Mouse (Mus musculus) neural tube, embryonic 12.5 days (tissue): ENCODE data around the gene Lonp2. TPM values are rescaled to one million over a fixed set of nuclear protein-coding genes. Genes with fewer than 3 reads are reported as not detected.

Source experiments
- ATAC-seq: fragments of 200-750 bp; cut with Nextera tagmentation; 2 replicates; pipeline ENCODE4 v1.8.0; 2017; ENCODE audit warnings: low read depth, mild to moderate bottlenecking, moderate TSS enrichment, moderate library complexity; ENCODE audit not compliant: low FRiP score
- H3K27ac ChIP-seq: fragments of 300-500 bp; sonication (generic); 2 replicates; pipeline ENCODE4 v1.5.1; 2016
- H3K27me3 ChIP-seq: fragments of 300-500 bp; sonication (generic); replicated peaks from 2 replicates; pipeline ENCODE4 v1.6.1; 2016; ENCODE audit warnings: mild to moderate bottlenecking
- H3K36me3 ChIP-seq: fragments of 300-500 bp; sonication (generic); 2 replicates; pipeline ENCODE4 v1.6.1; 2016; ENCODE audit warnings: mild to moderate bottlenecking
- H3K4me1 ChIP-seq: fragments of 300-500 bp; sonication (generic); 2 replicates; pipeline ENCODE4 v1.6.1; 2016
- H3K4me2 ChIP-seq: fragments of 300-500 bp; sonication (generic); replicated peaks from 2 replicates; pipeline ENCODE4 v1.6.1; 2016; ENCODE audit warnings: mild to moderate bottlenecking
- H3K4me3 ChIP-seq: fragments of 300-500 bp; sonication (generic); 2 replicates; pipeline ENCODE4 v1.5.1; 2016
- H3K9ac ChIP-seq: fragments of 300-500 bp; sonication (generic); 2 replicates; pipeline ENCODE4 v1.6.1; 2016; ENCODE audit warnings: mild to moderate bottlenecking
- H3K9me3 ChIP-seq: fragments of 300-500 bp; sonication (generic); 2 replicates; pipeline ENCODE4 v1.6.1; 2016; ENCODE audit warnings: mild to moderate bottlenecking
- WGBS: fragments of 180-500 bp; shearing (Covaris S2); methylation state at CpG from one replicate; pipeline ENCODE4 v1.1.7; 2016; 5-methylcytosine and 5-hydroxymethylcytosine counted together
- polyA plus RNA-seq: library from polyadenylated mRNA; unstranded; fragments of >200 nt; fragmentation: Nextera tagmentation; extraction: Ambion mirVana; gene quantifications from 2 replicates; pipeline ENCODE4 v1.2.1, GENCODE M21; 2016

The Lonp2 gene
- polyA plus RNA-seq, 1 experiment from 2014 or later: 93.1 TPM

- H3K4me2 ChIP-seq: no peak overlapping the region
- no peaks in the 10 kb centered on the region for H3K27me3 ChIP-seq
- no peak overlapping the region for H3K27ac ChIP-seq
- 91% methylated on average over 5 of the region's 5 CpGs for WGBS
- no peak overlapping the region for H3K9ac ChIP-seq
- no peak for ATAC-seq
- no peaks in the 10 kb centered on the region for H3K9me3 ChIP-seq
- no peak overlapping the region for H3K4me3 ChIP-seq
- peaks cover 17% of the 10 kb centered on the region for H3K36me3 ChIP-seq
- peaks cover 2% of the 10 kb centered on the region for H3K4me1 ChIP-seq
Measured at GRCm38 (mm10) chr8:86630212-86630611, 6.4 kb downstream of the Lonp2 start.

GRCm38 (mm10) chr8:86631395-86631794, 7.6 kb downstream of the Lonp2 start:
- Histone ChIP-seq H3K27me3 (no peaks in the 10 kb centered on the region), H3K4me3 (no peak overlapping the region), H3K36me3 (peaks cover 27% of the 10 kb centered on the region), H3K4me2 (no peak overlapping the region), H3K4me1 (no peaks in the 10 kb centered on the region), H3K9ac (no peak overlapping the region), H3K9me3 (no peaks in the 10 kb centered on the region), H3K27ac (no peak overlapping the region)
- ATAC-seq: no peak
- WGBS: 92% methylated on average over 4 of the region's 4 CpGs

- H3K4me1 ChIP-seq: no peaks in the 10 kb centered on the region
- H3K27me3 ChIP-seq: no peaks in the 10 kb centered on the region
- H3K36me3 ChIP-seq: peaks cover 64% of the 10 kb centered on the region
- H3K9me3 ChIP-seq: no peaks in the 10 kb centered on the region
- ATAC-seq: no peak
- H3K27ac ChIP-seq: no peak overlapping the region
- no peak overlapping the region for H3K4me3 ChIP-seq
- no peak overlapping the region for H3K9ac ChIP-seq
- 81% methylated on average over 4 of the region's 4 CpGs for WGBS
- H3K4me2 ChIP-seq: no peak overlapping the region
Measured at GRCm38 (mm10) chr8:86637826-86638225, 14.0 kb downstream of the Lonp2 start.

- H3K4me2 ChIP-seq: no peak overlapping the region
- H3K27me3 ChIP-seq: no peaks in the 10 kb centered on the region
- H3K4me1 ChIP-seq: no peaks in the 10 kb centered on the region
- no peaks in the 10 kb centered on the region for H3K9me3 ChIP-seq
- H3K4me3 ChIP-seq: no peak overlapping the region
- WGBS: 93% methylated on average over 4 of the region's 4 CpGs
- no peak overlapping the region for H3K9ac ChIP-seq
- peaks cover 57% of the 10 kb centered on the region for H3K36me3 ChIP-seq
- no peak for ATAC-seq
- H3K27ac ChIP-seq: no peak overlapping the region
Measured at GRCm38 (mm10) chr8:86638981-86639380, 15.1 kb downstream of the Lonp2 start.

GRCm38 (mm10) chr8:86642682-86643081, 18.8 kb downstream of the Lonp2 start:
- Histone ChIP-seq H3K4me2 (no peak overlapping the region), H3K4me3 (no peak overlapping the region), H3K9ac (no peak overlapping the region), H3K4me1 (no peaks in the 10 kb centered on the region), H3K27ac (no peak overlapping the region), H3K27me3 (no peaks in the 10 kb centered on the region), H3K9me3 (no peaks in the 10 kb centered on the region), H3K36me3 (peaks cover 27% of the 10 kb centered on the region)
- 89% methylated on average over 3 of the region's 3 CpGs for WGBS
- no peak for ATAC-seq

GRCm38 (mm10) chr8:86644661-86645060, 20.8 kb downstream of the Lonp2 start:
- H3K4me1 ChIP-seq: no peaks in the 10 kb centered on the region
- H3K9me3 ChIP-seq: no peaks in the 10 kb centered on the region
- no peak for ATAC-seq
- H3K9ac ChIP-seq: no peak overlapping the region
- 96% methylated on average over 4 of the region's 4 CpGs for WGBS
- peaks cover 16% of the 10 kb centered on the region for H3K36me3 ChIP-seq
- no peak overlapping the region for H3K4me2 ChIP-seq
- H3K27me3 ChIP-seq: no peaks in the 10 kb centered on the region
- H3K27ac ChIP-seq: no peak overlapping the region
- no peak overlapping the region for H3K4me3 ChIP-seq

GRCm38 (mm10) chr8:86647771-86648170, 23.9 kb downstream of the Lonp2 start:
- no peaks in the 10 kb centered on the region for H3K27me3 ChIP-seq
- no peak overlapping the region for H3K27ac ChIP-seq
- no peak overlapping the region for H3K4me2 ChIP-seq
- H3K36me3 ChIP-seq: peaks cover 13% of the 10 kb centered on the region; the same call in 1 of the 2 replicates
- no peaks in the 10 kb centered on the region for H3K9me3 ChIP-seq
- WGBS: 89% methylated on average over 3 of the region's 3 CpGs
- H3K9ac ChIP-seq: no peak overlapping the region
- H3K4me1 ChIP-seq: no peaks in the 10 kb centered on the region
- no peak overlapping the region for H3K4me3 ChIP-seq
- no peak for ATAC-seq

GRCm38 (mm10) chr8:86651416-86651815, 27.6 kb downstream of the Lonp2 start:
- Histone ChIP-seq H3K27ac (no peak overlapping the region), H3K27me3 (no peaks in the 10 kb centered on the region), H3K9me3 (no peaks in the 10 kb centered on the region), H3K36me3 (peaks cover 19% of the 10 kb centered on the region; the same call in 1 of the 2 replicates), H3K9ac (no peak overlapping the region), H3K4me2 (no peak overlapping the region), H3K4me1 (no peaks in the 10 kb centered on the region), H3K4me3 (no peak overlapping the region)
- WGBS: 85% methylated on average over 5 of the region's 5 CpGs
- ATAC-seq: no peak

- 76% methylated on average over 2 of the region's 2 CpGs for WGBS
- ATAC-seq: no peak
- H3K4me1 ChIP-seq: no peaks in the 10 kb centered on the region
Measured at GRCm38 (mm10) chr8:86652546-86652945, 28.7 kb downstream of the Lonp2 start.

GRCm38 (mm10) chr8:86654578-86654977, 30.7 kb downstream of the Lonp2 start:
- Histone ChIP-seq H3K27me3 (no peaks in the 10 kb centered on the region), H3K4me1 (no peaks in the 10 kb centered on the region), H3K9ac (no peak overlapping the region), H3K4me2 (no peak overlapping the region), H3K9me3 (no peaks in the 10 kb centered on the region), H3K4me3 (no peak overlapping the region), H3K27ac (no peak overlapping the region), H3K36me3 (peaks cover 17% of the 10 kb centered on the region)
- WGBS: 86% methylated on average over 1 of the region's 1 CpGs
- ATAC-seq: no peak

More at GRCm38 (mm10) chr8:86652546-86652945, 28.7 kb downstream of the Lonp2 start:
- H3K4me3 ChIP-seq: no peak overlapping the region
- H3K27ac ChIP-seq: no peak overlapping the region
- H3K27me3 ChIP-seq: no peaks in the 10 kb centered on the region
- no peak overlapping the region for H3K4me2 ChIP-seq
- H3K9ac ChIP-seq: no peak overlapping the region
- peaks cover 19% of the 10 kb centered on the region; the same call in 1 of the 2 replicates for H3K36me3 ChIP-seq
- no peaks in the 10 kb centered on the region for H3K9me3 ChIP-seq

- H3K9ac ChIP-seq: no peak overlapping the region
- ATAC-seq: no peak
- no peaks in the 10 kb centered on the region for H3K9me3 ChIP-seq
- no peaks in the 10 kb centered on the region; the same call in 1 of the 2 replicates for H3K4me1 ChIP-seq
- no peak overlapping the region for H3K4me2 ChIP-seq
- no peak overlapping the region for H3K27ac ChIP-seq
- H3K4me3 ChIP-seq: no peak overlapping the region
- H3K36me3 ChIP-seq: peaks cover 21% of the 10 kb centered on the region
- no peaks in the 10 kb centered on the region for H3K27me3 ChIP-seq
Measured at GRCm38 (mm10) chr8:86668750-86669149, 44.9 kb downstream of the Lonp2 start.

- Histone ChIP-seq H3K27ac (no peak overlapping the region), H3K36me3 (peaks cover 22% of the 10 kb centered on the region)
- 85% methylated on average over 4 of the region's 4 CpGs for WGBS
Measured at GRCm38 (mm10) chr8:86669259-86669658, 45.4 kb downstream of the Lonp2 start.

GRCm38 (mm10) chr8:86686629-86687028, 62.8 kb downstream of the Lonp2 start:
- ATAC-seq: no peak
- Histone ChIP-seq H3K4me2 (no peak overlapping the region), H3K27me3 (no peaks in the 10 kb centered on the region), H3K9me3 (no peaks in the 10 kb centered on the region), H3K27ac (no peak overlapping the region), H3K9ac (no peak overlapping the region), H3K36me3 (peaks cover 10% of the 10 kb centered on the region), H3K4me3 (no peak overlapping the region), H3K4me1 (no peaks in the 10 kb centered on the region)
- 78% methylated on average over 3 of the region's 3 CpGs for WGBS

More at GRCm38 (mm10) chr8:86669259-86669658, 45.4 kb downstream of the Lonp2 start:
- Histone ChIP-seq H3K9ac (no peak overlapping the region), H3K4me3 (no peak overlapping the region), H3K4me1 (no peaks in the 10 kb centered on the region; the same call in 1 of the 2 replicates), H3K4me2 (no peak overlapping the region), H3K27me3 (no peaks in the 10 kb centered on the region), H3K9me3 (no peaks in the 10 kb centered on the region)
- ATAC-seq: no peak
